Mouse (Mus musculus) yolk sac, embryonic 10.5 days (tissue): ENCODE measurements at regions not wholly inside any gene's neighbourhood (a gene's known extent, or its start where the extent isn't known, plus 50 kb on each side); places are given as distances from the start of the nearest gene placed in this dataset.

Experiments used
- DNase-seq: peaks from one replicate; pipeline ENCODE4 v3.0.0-alpha.2; 2017; ENCODE audit warnings: low spot score

- DNase-seq = no peak
Observed at GRCm38 (mm10) chr19:54462480-54462879, 418.5 kb downstream of the Adra2a start.

- no peak for DNase-seq
Observed at GRCm38 (mm10) chr19:54470034-54470433, 426.1 kb downstream of the Adra2a start.

DNA sequence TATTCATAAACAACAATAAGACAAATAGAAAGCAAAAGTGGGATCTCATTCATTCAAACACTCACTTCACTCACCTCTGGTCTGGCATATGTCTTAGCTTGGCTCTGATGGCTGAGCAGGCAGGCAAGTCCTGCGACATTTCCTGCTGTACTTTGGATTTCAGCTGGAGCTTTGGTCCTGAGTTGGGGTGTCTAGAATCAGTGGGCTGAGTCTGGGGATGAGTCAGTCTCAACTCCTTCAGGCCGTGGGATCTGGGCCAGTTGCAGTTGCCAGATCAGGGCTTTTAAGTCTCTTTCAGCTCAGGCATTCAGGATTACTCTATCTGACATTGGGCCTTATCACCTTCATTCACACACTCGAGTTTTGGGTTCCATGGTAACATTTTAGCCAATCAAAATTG lies 454.1 kb downstream of the Adra2a start:
- DNase-seq = no peak

- no peak for DNase-seq
Observed at GRCm38 (mm10) chr19:54533858-54534257, 489.9 kb downstream of the Adra2a start.

GRCm38 (mm10) chr19:54555351-54555750 lies 511.4 kb downstream of the Adra2a start:
- no peak for DNase-seq

- DNase-seq = no peak
Observed at GRCm38 (mm10) chr19:54557984-54558383, 514.0 kb downstream of the Adra2a start.

DNA sequence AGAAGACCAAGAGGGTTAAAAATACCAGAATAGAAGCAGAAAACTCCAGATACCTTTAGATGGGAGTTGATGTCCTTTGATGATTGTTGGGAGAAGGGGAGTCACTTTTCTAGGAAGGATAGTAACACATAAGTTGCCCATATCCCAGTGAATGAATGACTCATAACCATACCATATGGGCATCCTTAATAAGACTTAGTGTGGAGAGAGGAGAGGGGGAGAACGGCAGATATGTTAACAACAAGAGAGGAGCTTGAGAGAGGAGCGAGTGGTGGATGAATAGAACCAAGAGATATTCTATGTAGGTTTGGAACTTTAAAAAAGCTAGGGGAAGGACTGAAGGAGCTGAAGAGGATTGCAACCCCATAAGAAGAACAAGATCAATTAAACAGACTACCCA lies 539.6 kb downstream of the Adra2a start:
- DNase-seq = no peak

- DNase-seq = no peak
Observed at GRCm38 (mm10) chr19:54584687-54585237, 540.8 kb downstream of the Adra2a start.

DNA sequence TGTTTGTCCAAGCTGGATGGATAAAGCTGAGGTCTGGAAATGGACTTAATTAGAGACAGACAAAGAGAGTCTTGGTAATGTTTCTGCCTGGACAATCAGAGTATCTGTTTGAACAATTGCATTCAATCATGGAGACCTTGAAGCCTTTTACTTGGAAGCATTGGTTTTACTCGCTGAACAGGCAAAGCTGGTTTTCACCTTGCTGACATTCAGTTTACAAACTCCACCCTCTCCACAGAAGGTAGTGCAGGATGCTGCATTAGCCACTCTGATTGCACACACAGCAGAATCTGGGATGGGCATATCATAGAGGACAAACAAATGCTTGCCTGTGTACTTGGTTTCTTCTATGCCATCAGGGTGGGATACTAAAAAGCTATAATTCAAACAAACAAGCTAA lies 541.4 kb downstream of the Adra2a start:
- no peak for DNase-seq

DNA sequence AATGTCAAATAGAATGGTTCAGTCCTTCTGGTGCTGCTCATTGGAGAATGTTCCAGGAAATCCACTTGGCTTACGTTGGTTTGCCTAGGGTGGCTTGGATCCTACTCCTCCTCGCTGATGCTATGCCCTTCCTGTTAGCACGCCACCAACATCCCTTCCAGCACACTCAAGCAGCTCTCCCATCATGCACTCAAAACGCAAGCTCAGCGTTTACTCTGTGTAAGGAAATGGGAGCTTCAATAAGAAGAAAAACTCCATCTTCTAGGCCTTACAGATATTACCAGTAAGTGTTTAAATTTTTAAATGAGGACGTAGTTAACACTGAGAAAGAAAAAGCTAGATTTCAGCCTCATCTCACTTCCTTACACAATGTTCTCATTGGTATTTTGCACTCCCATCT lies 523.7 kb downstream of the Gpam start:
- DNase-seq = no peak

DNA sequence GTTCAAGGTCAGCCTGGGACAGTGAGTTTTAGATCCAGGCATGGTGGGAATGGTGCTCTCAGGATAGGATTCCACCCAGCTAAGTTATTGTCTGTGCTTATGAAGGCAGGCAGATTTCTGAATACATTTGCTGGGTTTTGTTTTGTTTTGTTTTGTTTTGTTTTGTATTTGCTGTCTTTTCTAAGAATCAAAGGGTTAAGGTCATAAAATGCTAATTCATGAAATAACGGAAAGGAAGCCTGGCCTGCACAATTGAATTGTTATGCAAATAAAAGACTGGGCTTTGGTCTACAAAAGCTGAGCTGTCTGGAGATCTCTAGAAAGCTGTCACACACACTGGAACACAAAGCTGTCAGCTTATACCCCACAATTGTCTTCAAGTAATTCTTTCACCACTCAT lies 521.7 kb downstream of the Gpam start:
- no peak for DNase-seq

DNA sequence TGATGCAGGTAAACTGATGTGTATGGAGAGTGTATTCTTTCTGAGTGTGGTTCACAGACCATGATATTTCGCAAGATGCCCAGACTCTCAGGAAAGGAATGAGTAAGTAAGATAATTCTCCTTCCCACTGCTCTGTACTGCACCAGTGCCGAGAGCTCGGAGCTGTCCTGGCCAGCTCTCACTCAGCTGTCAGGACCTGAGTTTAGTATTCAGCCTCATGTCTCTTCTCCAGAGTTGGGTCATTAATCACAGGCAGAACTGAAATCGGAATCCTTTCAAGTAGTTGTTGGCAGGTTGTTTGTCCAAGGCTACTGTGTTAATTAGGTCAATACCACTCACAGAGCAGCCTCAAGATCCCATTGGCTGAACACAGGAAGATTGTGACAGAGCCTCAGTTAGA lies 510.1 kb downstream of the Gpam start:
- no peak for DNase-seq
